Mouse (Mus musculus): Measurements from ENCODE around the gene Gm44511.
"Not testable (repeated sequence)": the region's sequence is repeated elsewhere in the genome, so short reads cannot be mapped to it uniquely, and the experiment has no call there.

DNA sequence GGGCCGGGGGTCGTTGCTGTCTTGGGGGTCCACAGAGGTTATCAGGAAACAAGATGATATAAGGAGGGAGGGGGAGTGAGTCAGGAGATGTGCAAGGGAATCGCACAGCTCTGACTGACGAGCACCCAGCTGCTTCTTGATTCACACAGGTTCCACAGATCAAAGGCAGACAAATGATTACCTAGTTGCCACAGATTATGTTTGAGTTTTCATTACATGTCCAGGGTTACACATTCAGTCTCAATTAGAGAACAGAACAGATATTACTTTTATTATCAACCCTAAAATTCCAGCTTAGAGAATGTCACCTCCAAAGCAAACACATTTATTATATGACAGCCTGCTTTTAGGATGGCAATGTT is 70.7 kb downstream of the Gm44511 start:
- not testable (repeated sequence) for TF ChIP-seq CTCF (IDR thresholded peaks at IDR 0.05; ENCODE audit: control insufficient read depth, insufficient read depth, insufficient replicate concordance, low read depth, low read length); POLR2A (IDR thresholded peaks at IDR 0.05; ENCODE audit: control insufficient read depth, low read depth, low read length)

Data from testis, adult 2 months (tissue).